Mouse (Mus musculus) liver, embryonic 15.5 days (tissue): ENCODE data around the gene Arpc2. TPM values are rescaled to one million over a fixed set of nuclear protein-coding genes. Genes with fewer than 3 reads are reported as not detected.

ENCODE experiments used
- ATAC-seq: fragments of 200-750 bp; cut with Nextera tagmentation; 2 replicates; pipeline ENCODE4 v1.8.0; 2017; ENCODE audit warnings: moderate number of reproducible peaks, mild to moderate bottlenecking, moderate library complexity; ENCODE audit not compliant: insufficient read depth
- H3K27ac ChIP-seq: fragments of 300-500 bp; sonication (generic); replicated peaks from 2 replicates; pipeline ENCODE4 v1.5.1; 2015; ENCODE audit warnings: mild to moderate bottlenecking, inconsistent platforms
- H3K27me3 ChIP-seq: fragments of 300-500 bp; sonication (generic); 2 replicates; pipeline ENCODE4 v1.6.1; 2015; ENCODE audit warnings: mild to moderate bottlenecking, inconsistent platforms
- H3K36me3 ChIP-seq: fragments of 300-500 bp; sonication (generic); replicated peaks from 2 replicates; pipeline ENCODE4 v1.6.1; 2015; ENCODE audit warnings: moderate library complexity, mild to moderate bottlenecking, inconsistent platforms
- H3K4me1 ChIP-seq: fragments of 300-500 bp; sonication (generic); replicated peaks from 2 replicates; pipeline ENCODE4 v1.6.1; 2015; ENCODE audit warnings: inconsistent platforms
- H3K4me2 ChIP-seq: fragments of 300-500 bp; sonication (generic); 2 replicates; pipeline ENCODE4 v1.6.1; 2015; ENCODE audit warnings: moderate library complexity, mild to moderate bottlenecking, inconsistent platforms
- H3K4me3 ChIP-seq: fragments of 300-500 bp; sonication (generic); replicated peaks from 2 replicates; pipeline ENCODE4 v1.5.1; 2015; ENCODE audit warnings: mild to moderate bottlenecking, inconsistent platforms
- H3K9ac ChIP-seq: fragments of 300-500 bp; sonication (generic); 2 replicates; pipeline ENCODE4 v1.6.1; 2015; ENCODE audit warnings: moderate library complexity, mild to moderate bottlenecking, inconsistent platforms
- H3K9me3 ChIP-seq: fragments of 300-500 bp; sonication (generic); replicated peaks from 2 replicates; pipeline ENCODE4 v1.6.1; 2016; ENCODE audit warnings: inconsistent platforms
- WGBS: fragments of 180-500 bp; shearing (Covaris S2); methylation state at CpG from one replicate; pipeline ENCODE4 v1.1.7; 2015; ENCODE audit warnings: mixed read lengths; ENCODE audit not compliant: insufficient replicate concordance; 5-methylcytosine and 5-hydroxymethylcytosine counted together
- polyA plus RNA-seq: library from polyadenylated mRNA; unstranded; fragments of >200 nt; fragmentation: Nextera tagmentation; extraction: Ambion mirVana; gene quantifications from 2 replicates; pipeline ENCODE4 v1.2.1, GENCODE M21; 2015

Gene Arpc2
- polyA plus RNA-seq, 1 experiment from 2014 or later: 191 TPM

DNA sequence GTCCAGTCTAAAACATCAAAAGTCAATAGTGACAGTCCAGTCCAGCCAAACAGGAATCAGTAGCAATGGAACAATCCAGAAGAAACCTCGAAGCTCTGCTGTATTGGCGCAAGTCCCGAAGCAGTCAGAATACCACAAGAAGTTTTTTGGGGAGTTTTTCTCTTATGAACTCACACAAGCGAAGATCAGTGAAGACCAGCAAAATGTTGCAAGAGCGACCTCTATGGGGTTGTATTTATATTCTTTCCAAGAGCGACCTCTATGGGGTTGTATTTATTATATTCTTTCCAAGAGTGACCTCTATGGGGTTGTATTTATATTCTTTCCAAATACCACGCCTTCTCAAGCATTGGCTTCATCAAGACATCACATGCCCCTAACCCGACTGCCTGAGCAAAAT, 32.9 kb downstream of the Arpc2 start:
- no peaks in the 10 kb centered on the region for H3K27me3 ChIP-seq
- WGBS: 72% methylated on average over 8 of the region's 8 CpGs

GRCm38 (mm10) chr1:74271659-74272058, 35.8 kb downstream of the Arpc2 start:
- H3K4me2 ChIP-seq: no peak overlapping the region
- H3K4me1 ChIP-seq: no peaks in the 10 kb centered on the region; the same call in 1 of the 2 replicates
- H3K36me3 ChIP-seq: peaks cover 24% of the 10 kb centered on the region
- WGBS: 63% methylated on average over 4 of the region's 4 CpGs
- peaks cover 10% of the 10 kb centered on the region; the same call in 1 of the 2 replicates for H3K27me3 ChIP-seq
- no peak overlapping the region for H3K4me3 ChIP-seq
- H3K9ac ChIP-seq: no peak overlapping the region
- H3K9me3 ChIP-seq: no peaks in the 10 kb centered on the region
- no peak overlapping the region for H3K27ac ChIP-seq
- ATAC-seq: no peak

More for the DNA sequence above, 32.9 kb downstream of the Arpc2 start:
- ATAC-seq: no peak
- Histone ChIP-seq H3K9me3 (no peaks in the 10 kb centered on the region), H3K27ac (no peak overlapping the region), H3K36me3 (peaks cover 53% of the 10 kb centered on the region), H3K4me2 (no peak overlapping the region), H3K4me1 (no peaks in the 10 kb centered on the region; the same call in 1 of the 2 replicates), H3K4me3 (no peak overlapping the region), H3K9ac (no peak overlapping the region)

DNA sequence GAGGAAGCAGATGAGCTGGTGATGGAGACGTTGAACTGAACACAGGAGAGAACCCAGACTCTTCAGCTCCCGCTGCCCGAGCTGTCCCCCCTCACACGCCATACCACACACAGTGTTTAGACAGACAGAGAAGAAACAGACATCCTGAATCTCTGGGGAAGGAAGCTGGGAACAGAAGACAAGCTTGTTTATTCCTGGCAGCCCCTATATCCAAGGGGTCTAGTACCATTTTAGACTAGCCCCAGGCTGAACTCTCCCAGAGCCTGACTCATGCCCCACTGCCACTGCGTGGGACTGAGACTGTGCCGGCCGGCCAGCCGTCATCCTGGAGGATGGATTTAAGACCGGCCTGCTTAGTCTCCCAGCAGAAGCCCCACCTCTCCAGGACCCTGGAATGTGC, 39.1 kb downstream of the Arpc2 start:
- Histone ChIP-seq H3K27ac (no peak overlapping the region), H3K4me2 (no peak overlapping the region)
- peak; percentile 22; the same call in 1 of the 2 replicates for ATAC-seq

DNA sequence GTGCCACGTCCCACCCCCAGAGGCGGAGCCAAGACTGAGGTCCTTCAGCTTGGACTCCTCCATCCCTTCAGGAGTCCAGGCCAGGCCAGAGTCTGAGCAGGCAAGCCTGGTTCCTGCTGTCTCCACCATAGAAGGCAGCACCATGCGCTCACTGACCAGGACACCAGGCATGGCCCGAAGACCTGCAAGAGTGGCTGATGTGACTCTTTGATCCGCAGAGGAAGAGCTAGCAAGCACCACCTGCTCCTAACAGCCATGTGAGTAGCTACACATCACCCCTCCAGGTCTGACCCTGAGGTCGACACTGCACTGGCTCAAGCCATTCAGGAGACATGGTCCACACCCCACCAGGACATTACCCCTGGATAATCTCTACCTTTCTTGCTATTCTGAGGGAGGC, 41.2 kb downstream of the Arpc2 start:
- Histone ChIP-seq H3K4me2 (no peak overlapping the region), H3K4me3 (no peak overlapping the region), H3K27me3 (peaks cover 16% of the 10 kb centered on the region), H3K36me3 (peaks cover 29% of the 10 kb centered on the region), H3K4me1 (peaks cover 12% of the 10 kb centered on the region), H3K9me3 (no peaks in the 10 kb centered on the region), H3K9ac (no peak overlapping the region), H3K27ac (no peak overlapping the region)
- 60% methylated on average over 6 of the region's 6 CpGs for WGBS
- no peak for ATAC-seq

More for the DNA sequence above, 39.1 kb downstream of the Arpc2 start:
- Histone ChIP-seq H3K4me3 (no peak overlapping the region), H3K36me3 (peaks cover 9% of the 10 kb centered on the region; the same call in 1 of the 2 replicates), H3K27me3 (peaks cover 16% of the 10 kb centered on the region), H3K4me1 (no peaks in the 10 kb centered on the region; the same call in 1 of the 2 replicates), H3K9ac (no peak overlapping the region), H3K9me3 (no peaks in the 10 kb centered on the region)
- 16% methylated on average over 9 of the region's 9 CpGs for WGBS

GRCm38 (mm10) chr1:74277883-74278537, 42.1 kb downstream of the Arpc2 start:
- H3K4me3 ChIP-seq: no peak overlapping the region
- WGBS: 37% methylated on average over 8 of the region's 8 CpGs
- H3K9me3 ChIP-seq: no peaks in the 10 kb centered on the region
- H3K36me3 ChIP-seq: peaks cover 39% of the 10 kb centered on the region
- H3K9ac ChIP-seq: no peak overlapping the region
- H3K4me1 ChIP-seq: peaks cover 16% of the 10 kb centered on the region
- H3K4me2 ChIP-seq: no peak overlapping the region
- H3K27me3 ChIP-seq: peaks cover 16% of the 10 kb centered on the region
- no peak for ATAC-seq
- no peak overlapping the region for H3K27ac ChIP-seq

DNA sequence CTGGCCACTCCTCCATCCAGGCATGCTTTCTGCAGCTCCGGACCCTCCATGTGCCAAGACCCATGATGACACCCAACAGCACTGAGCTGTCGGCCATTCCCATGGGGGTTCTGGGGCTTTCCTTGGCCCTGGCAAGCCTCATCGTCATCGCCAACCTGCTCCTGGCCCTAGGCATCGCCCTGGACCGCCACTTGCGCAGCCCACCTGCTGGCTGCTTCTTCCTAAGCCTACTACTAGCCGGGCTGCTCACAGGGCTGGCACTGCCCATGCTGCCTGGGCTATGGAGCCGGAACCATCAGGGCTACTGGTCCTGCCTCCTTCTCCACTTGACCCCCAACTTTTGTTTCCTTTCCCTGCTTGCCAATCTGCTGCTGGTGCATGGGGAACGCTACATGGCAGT, 42.7 kb downstream of the Arpc2 start, which contains the start of gene Gpbar1:
Gpbar1 (plus strand) TSS at position 13 of the 400 bp plus-strand sequence.
- no peak within 1 kb of the TSS for H3K9ac ChIP-seq
- whole genome bisulfite sequencing: 78% methylated on average over 10 of the region's 10 CpGs
- no peak for ATAC-seq

GRCm38 (mm10) chr1:74278988-74279387, 43.1 kb downstream of the Arpc2 start:
- WGBS: 85% methylated on average over 11 of the region's 11 CpGs
- no peak for ATAC-seq
- Histone ChIP-seq H3K27me3 (peaks cover 16% of the 10 kb centered on the region), H3K27ac (no peak overlapping the region), H3K9me3 (no peaks in the 10 kb centered on the region), H3K4me3 (no peak overlapping the region), H3K9ac (no peak overlapping the region), H3K4me2 (no peak overlapping the region), H3K36me3 (peaks cover 42% of the 10 kb centered on the region), H3K4me1 (peaks cover 24% of the 10 kb centered on the region)

More for the DNA sequence above, 42.7 kb downstream of the Arpc2 start, which contains the start of gene Gpbar1:
- Histone ChIP-seq H3K27ac (no peak within 1 kb of the TSS), H3K27me3 (peaks cover 16% of the 10 kb centered on the region), H3K4me1 (peaks cover 19% of the 10 kb centered on the region), H3K4me3 (no peak within 1 kb of the TSS), H3K9me3 (no peaks in the 10 kb centered on the region), H3K36me3 (peaks cover 42% of the 10 kb centered on the region), H3K4me2 (no peak within 1 kb of the TSS)

- H3K36me3 ChIP-seq: peaks cover 42% of the 10 kb centered on the region
- no peak overlapping the region for H3K27ac ChIP-seq
- no peaks in the 10 kb centered on the region for H3K9me3 ChIP-seq
- no peak for ATAC-seq
- 79% methylated on average over 14 of the region's 14 CpGs for WGBS
- H3K9ac ChIP-seq: no peak overlapping the region
- H3K27me3 ChIP-seq: peaks cover 6% of the 10 kb centered on the region; the same call in 1 of the 2 replicates
- peaks cover 36% of the 10 kb centered on the region for H3K4me1 ChIP-seq
- H3K4me2 ChIP-seq: no peak overlapping the region
- H3K4me3 ChIP-seq: no peak overlapping the region
Observed at GRCm38 (mm10) chr1:74280591-74281325, 44.9 kb downstream of the Arpc2 start.

- H3K9ac ChIP-seq: no peak overlapping the region
- no peak overlapping the region for H3K4me3 ChIP-seq
- WGBS: 77% methylated on average over 2 of the region's 2 CpGs
- peaks cover 42% of the 10 kb centered on the region for H3K36me3 ChIP-seq
- no peak overlapping the region for H3K4me2 ChIP-seq
- ATAC-seq: no peak
- peaks cover 42% of the 10 kb centered on the region for H3K4me1 ChIP-seq
- no peak overlapping the region for H3K27ac ChIP-seq
- H3K9me3 ChIP-seq: no peaks in the 10 kb centered on the region
- H3K27me3 ChIP-seq: peaks cover 6% of the 10 kb centered on the region; the same call in 1 of the 2 replicates
Observed at GRCm38 (mm10) chr1:74281372-74281771, 45.5 kb downstream of the Arpc2 start.

DNA sequence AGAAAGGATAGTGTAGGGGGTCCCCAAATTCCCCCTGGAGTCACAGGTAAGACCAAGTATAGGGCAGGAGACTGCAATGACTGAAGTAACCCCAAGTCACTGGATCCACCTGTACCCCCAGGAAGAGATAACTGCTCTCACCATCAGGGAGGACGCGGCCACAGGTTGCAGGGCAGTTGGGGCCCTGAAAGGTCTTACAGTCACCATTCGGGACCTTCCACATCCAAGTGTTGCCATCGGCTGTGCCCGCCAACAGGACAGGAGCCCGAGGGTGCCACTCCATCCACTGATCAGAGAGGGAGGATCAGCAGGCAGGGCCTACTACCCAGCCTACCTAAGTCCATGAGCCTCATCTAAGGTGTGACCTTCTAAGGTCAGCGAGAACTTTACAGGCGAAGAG, 46.0 kb downstream of the Arpc2 start:
- Histone ChIP-seq H3K4me2 (no peak overlapping the region), H3K9me3 (no peaks in the 10 kb centered on the region), H3K27ac (no peak overlapping the region), H3K27me3 (peaks cover 5% of the 10 kb centered on the region; the same call in 1 of the 2 replicates), H3K9ac (no peak overlapping the region), H3K4me3 (no peak overlapping the region), H3K36me3 (peaks cover 42% of the 10 kb centered on the region), H3K4me1 (peaks cover 47% of the 10 kb centered on the region)
- no peak for ATAC-seq
- WGBS: 89% methylated on average over 8 of the region's 8 CpGs
